Mouse (Mus musculus) embryonic fibroblast, embryonic 13.5 days (primary cell): ENCODE measurements at regions not wholly inside any gene's neighbourhood (a gene's known extent, or its start where the extent isn't known, plus 50 kb on each side); places are given as distances from the start of the nearest gene placed in this dataset.

Experiments used
- H3K27ac ChIP-seq: 2 replicates; pipeline ENCODE4 v1.5.1; 2012; ENCODE audit warnings: low read length, control low read depth, inconsistent platforms; ENCODE audit not compliant: insufficient read depth
- H3K4me1 ChIP-seq: 2 replicates; pipeline ENCODE4 v1.6.1; 2011; ENCODE audit warnings: low read length; ENCODE audit not compliant: control insufficient read depth, insufficient read depth
- H3K4me3 ChIP-seq: 2 replicates; pipeline ENCODE4 v1.5.1; 2011; ENCODE audit warnings: mild to moderate bottlenecking, control low read depth, low read length; ENCODE audit not compliant: insufficient read depth
- CTCF ChIP-seq: IDR thresholded peaks from 2 replicates; pipeline ENCODE4 v1.5.1; 2011; ENCODE audit warnings: mild to moderate bottlenecking, control low read depth, low read length, moderate library complexity, borderline replicate concordance; ENCODE audit not compliant: insufficient read depth
- POLR2A ChIP-seq: IDR thresholded peaks from 2 replicates; pipeline ENCODE4 v1.6.1; 2011; ENCODE audit warnings: low read depth, mild to moderate bottlenecking, control low read depth, low read length, moderate library complexity

GRCm38 (mm10) chr5:103374162-103374561 lies 50.8 kb upstream of the Ptpn13 start:
- peaks cover 12% of the 10 kb centered on the region for H3K4me1 ChIP-seq
- TF ChIP-seq POLR2A (no peak), CTCF (no peak)
- H3K4me3 ChIP-seq: no peak overlapping the region
- no peak overlapping the region for H3K27ac ChIP-seq

GRCm38 (mm10) chr5:103373089-103373488 lies 51.9 kb upstream of the Ptpn13 start:
- Histone ChIP-seq H3K27ac (no peak overlapping the region), H3K4me1 (peaks cover 12% of the 10 kb centered on the region)
- TF ChIP-seq CTCF (no peak), POLR2A (no peak)

GRCm38 (mm10) chr5:103370456-103370855 lies 54.5 kb upstream of the Ptpn13 start:
- no peak for TF ChIP-seq POLR2A
- Histone ChIP-seq H3K4me1 (peaks cover 5% of the 10 kb centered on the region; the same call in 1 of the 2 replicates), H3K4me3 (no peak overlapping the region), H3K27ac (no peak overlapping the region)

More at GRCm38 (mm10) chr5:103373089-103373488, 51.9 kb upstream of the Ptpn13 start:
- no peak overlapping the region for H3K4me3 ChIP-seq

- no peak overlapping the region for H3K27ac ChIP-seq
- TF ChIP-seq CTCF (no peak), POLR2A (no peak)
- no peak overlapping the region for H3K4me3 ChIP-seq
- H3K4me1 ChIP-seq: peaks cover 5% of the 10 kb centered on the region; the same call in 1 of the 2 replicates
Measured at GRCm38 (mm10) chr5:103368993-103369392, 56.0 kb upstream of the Ptpn13 start.

- Histone ChIP-seq H3K4me3 (no peak overlapping the region), H3K4me1 (peaks cover 5% of the 10 kb centered on the region; the same call in 1 of the 2 replicates), H3K27ac (no peak overlapping the region)
- no peak for TF ChIP-seq POLR2A
- no peak for TF ChIP-seq CTCF
Measured at GRCm38 (mm10) chr5:103367201-103367671, 57.8 kb upstream of the Ptpn13 start.

- no peak overlapping the region for H3K27ac ChIP-seq
- no peak overlapping the region for H3K4me3 ChIP-seq
- TF ChIP-seq CTCF (no peak), POLR2A (no peak)
- peaks cover 5% of the 10 kb centered on the region; the same call in 1 of the 2 replicates for H3K4me1 ChIP-seq
Measured at GRCm38 (mm10) chr5:103365700-103366448, 59.1 kb upstream of the Ptpn13 start.

GRCm38 (mm10) chr5:103364791-103365699 lies 59.9 kb upstream of the Ptpn13 start:
- no peak for TF ChIP-seq POLR2A
- no peak for TF ChIP-seq CTCF
- no peak overlapping the region for H3K4me3 ChIP-seq
- H3K27ac ChIP-seq: no peak overlapping the region
- H3K4me1 ChIP-seq: peaks cover 5% of the 10 kb centered on the region; the same call in 1 of the 2 replicates

- H3K27ac ChIP-seq: no peak overlapping the region
- no peak overlapping the region for H3K4me3 ChIP-seq
- H3K4me1 ChIP-seq: no peaks in the 10 kb centered on the region
- TF ChIP-seq CTCF: no peak
- TF ChIP-seq POLR2A: no peak
Measured at GRCm38 (mm10) chr5:103360775-103361247, 64.2 kb upstream of the Ptpn13 start.

- TF ChIP-seq POLR2A (no peak), CTCF (no peak)
- H3K4me1 ChIP-seq: no peaks in the 10 kb centered on the region
Measured at GRCm38 (mm10) chr5:103360360-103360759, 64.6 kb upstream of the Ptpn13 start.

More at GRCm38 (mm10) chr5:103360360-103360759, 64.6 kb upstream of the Ptpn13 start:
- H3K27ac ChIP-seq: no peak overlapping the region
- H3K4me3 ChIP-seq: no peak overlapping the region
